Mouse (Mus musculus) hindbrain, embryonic 14.5 days (tissue): Measurements from ENCODE around the gene Vps33b. TPM values are rescaled to one million over a fixed set of nuclear protein-coding genes. Genes with fewer than 3 reads are reported as not detected.

Experiments used
- ATAC-seq: fragments of 200-750 bp; cut with Nextera tagmentation; 2 replicates; pipeline ENCODE4 v1.8.0; 2017; ENCODE audit warnings: moderate number of reproducible peaks, mild to moderate bottlenecking, moderate TSS enrichment, moderate library complexity; ENCODE audit not compliant: low FRiP score
- DNase-seq: peaks from one replicate; pipeline ENCODE4 v3.0.0-alpha.2; 2015; ENCODE audit warnings: low spot score
- H3K27ac ChIP-seq: fragments of 300-500 bp; sonication (generic); 2 replicates; pipeline ENCODE4 v1.5.1; 2014; ENCODE audit warnings: mild to moderate bottlenecking, moderate library complexity
- H3K27me3 ChIP-seq: fragments of 300-500 bp; sonication (generic); 2 replicates; pipeline ENCODE4 v1.6.1; 2014; ENCODE audit warnings: mild to moderate bottlenecking, low read length, mixed read lengths; ENCODE audit not compliant: control insufficient read depth, insufficient read depth
- H3K36me3 ChIP-seq: fragments of 300-500 bp; sonication (generic); replicated peaks from 2 replicates; pipeline ENCODE4 v1.6.1; 2014; ENCODE audit not compliant: control insufficient read depth, insufficient read depth
- H3K4me1 ChIP-seq: fragments of 300-500 bp; sonication (generic); replicated peaks from 2 replicates; pipeline ENCODE4 v1.6.1; 2014; ENCODE audit warnings: antibody characterized with exemption, low read length, mixed read lengths; ENCODE audit not compliant: control insufficient read depth, insufficient read depth
- H3K4me2 ChIP-seq: fragments of 300-500 bp; sonication (generic); replicated peaks from 2 replicates; pipeline ENCODE4 v1.6.1; 2014; ENCODE audit warnings: mild to moderate bottlenecking, moderate library complexity
- H3K4me3 ChIP-seq: fragments of 300-500 bp; sonication (generic); replicated peaks from 2 replicates; pipeline ENCODE4 v1.5.1; 2014; ENCODE audit warnings: mild to moderate bottlenecking, low read length
- H3K9ac ChIP-seq: fragments of 300-500 bp; sonication (generic); 2 replicates; pipeline ENCODE4 v1.6.1; 2014
- H3K9me3 ChIP-seq: fragments of 300-500 bp; sonication (generic); 2 replicates; pipeline ENCODE4 v1.6.1; 2016; ENCODE audit warnings: low read length; ENCODE audit not compliant: control insufficient read depth
- WGBS: fragments of 180-500 bp; shearing (Covaris S2); extraction: QIAGEN DNeasy Blood & Tissue Kit; methylation state at CpG from one replicate; pipeline ENCODE4 v1.1.7; 2014; 5-methylcytosine and 5-hydroxymethylcytosine counted together
- polyA plus RNA-seq: library from polyadenylated mRNA; unstranded; fragments of >200 nt; fragmentation: Nextera tagmentation; extraction: Ambion mirVana; gene quantifications from 2 replicates; pipeline ENCODE4 v1.2.1, GENCODE M21; 2014

Gene Vps33b
- polyA plus RNA-seq, 1 experiment from 2014 or later, result 26.5 TPM

DNA sequence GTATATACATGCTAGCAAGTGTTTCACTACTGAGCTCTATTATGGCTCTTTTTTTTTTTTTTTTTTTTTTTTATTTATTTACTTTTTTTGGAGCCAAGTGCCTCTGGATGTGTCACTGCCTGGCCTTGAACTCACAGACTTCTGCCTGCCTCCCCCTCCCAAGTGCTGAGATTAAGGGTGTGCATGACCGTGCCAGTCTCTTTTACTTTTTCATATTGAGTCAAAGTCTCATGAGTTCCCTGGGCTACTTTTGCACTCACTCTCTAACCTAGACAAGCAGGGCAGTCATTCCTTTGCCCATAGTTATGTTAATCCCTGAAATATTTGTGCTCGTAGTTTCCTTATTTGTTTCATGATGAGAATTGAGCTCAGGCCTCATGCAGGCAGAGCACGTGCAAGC is 12.2 kb downstream of the Vps33b start:
- ATAC-seq, result no peak
- H3K4me3 ChIP-seq, result no peak overlapping the region
- WGBS, result 85% methylated on average over 3 of the region's 3 CpGs
- no peak overlapping the region for H3K4me2 ChIP-seq
- no peaks in the 10 kb centered on the region for H3K27me3 ChIP-seq
- H3K9me3 ChIP-seq, result no peaks in the 10 kb centered on the region
- no peak overlapping the region for H3K9ac ChIP-seq
- DNase-seq, result no peak
- peaks cover 91% of the 10 kb centered on the region for H3K36me3 ChIP-seq
- H3K27ac ChIP-seq, result no peak overlapping the region
- H3K4me1 ChIP-seq, result no peaks in the 10 kb centered on the region

DNA sequence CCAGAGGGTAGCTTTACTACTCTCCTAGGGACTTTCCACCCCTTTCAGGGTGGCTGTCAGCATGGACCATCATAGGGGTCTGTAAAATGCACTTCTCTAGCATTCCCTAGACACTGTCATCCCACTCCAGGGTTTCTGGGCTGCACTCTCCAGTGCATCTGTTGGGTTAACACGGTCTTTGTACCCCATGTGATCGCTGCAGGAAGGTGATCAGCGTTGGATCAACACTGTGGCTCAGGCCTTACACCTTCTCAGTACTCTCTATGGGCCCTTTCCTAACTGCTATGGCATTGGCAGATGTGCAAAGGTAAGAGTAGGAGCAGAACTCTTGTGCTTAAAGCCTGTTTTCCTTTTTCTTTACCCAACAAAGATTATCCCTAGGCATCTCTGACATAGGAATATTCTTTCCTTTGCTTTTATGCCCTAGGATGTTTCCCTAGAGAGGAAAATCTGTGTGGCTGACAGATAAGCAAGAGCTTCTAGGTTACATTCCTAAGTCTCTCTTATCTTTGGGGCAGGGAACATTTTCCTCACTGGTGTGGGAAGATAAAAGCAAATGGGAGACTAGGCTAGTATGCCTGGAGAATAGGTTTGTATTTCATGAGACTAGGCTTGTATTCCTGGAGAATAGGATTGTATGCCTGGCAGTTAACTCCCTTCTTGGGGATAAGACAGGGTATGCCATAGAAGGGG is 13.9 kb downstream of the Vps33b start:
- Histone ChIP-seq H3K4me1 (no peaks in the 10 kb centered on the region), H3K27ac (no peak overlapping the region), H3K4me2 (no peak overlapping the region), H3K9me3 (no peaks in the 10 kb centered on the region), H3K9ac (no peak overlapping the region), H3K36me3 (peaks cover 91% of the 10 kb centered on the region), H3K27me3 (no peaks in the 10 kb centered on the region), H3K4me3 (no peak overlapping the region)
- no peak for ATAC-seq
- WGBS, result 96% methylated on average over 3 of the region's 3 CpGs
- DNase-seq, result no peak

DNA sequence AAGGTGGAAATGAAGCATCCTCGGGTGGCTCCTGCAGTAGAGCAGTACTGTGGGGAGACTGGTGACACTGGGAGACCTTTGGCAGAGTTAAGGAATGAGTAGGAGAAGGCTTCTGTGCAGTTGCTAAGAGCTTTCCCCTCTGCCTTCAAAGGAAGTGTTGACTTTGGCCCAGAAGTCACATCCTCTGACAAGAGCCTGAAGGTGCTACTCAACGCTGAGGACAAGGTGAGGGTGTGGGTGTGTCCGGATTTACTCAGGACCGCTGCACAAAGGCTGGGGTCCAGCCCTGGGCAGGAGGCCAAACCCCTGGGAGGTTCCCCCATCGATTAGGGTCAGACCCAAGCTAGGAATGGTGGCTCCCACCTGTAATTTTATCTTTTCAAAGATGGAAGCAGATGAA is 14.9 kb downstream of the Vps33b start:
- WGBS, result 95% methylated on average over 5 of the region's 5 CpGs
- Histone ChIP-seq H3K4me2 (no peak overlapping the region), H3K27me3 (no peaks in the 10 kb centered on the region), H3K27ac (no peak overlapping the region), H3K4me1 (no peaks in the 10 kb centered on the region), H3K9ac (no peak overlapping the region), H3K9me3 (no peaks in the 10 kb centered on the region), H3K36me3 (peaks cover 88% of the 10 kb centered on the region), H3K4me3 (no peak overlapping the region)
- ATAC-seq (no peak), DNase-seq (no peak)

DNA sequence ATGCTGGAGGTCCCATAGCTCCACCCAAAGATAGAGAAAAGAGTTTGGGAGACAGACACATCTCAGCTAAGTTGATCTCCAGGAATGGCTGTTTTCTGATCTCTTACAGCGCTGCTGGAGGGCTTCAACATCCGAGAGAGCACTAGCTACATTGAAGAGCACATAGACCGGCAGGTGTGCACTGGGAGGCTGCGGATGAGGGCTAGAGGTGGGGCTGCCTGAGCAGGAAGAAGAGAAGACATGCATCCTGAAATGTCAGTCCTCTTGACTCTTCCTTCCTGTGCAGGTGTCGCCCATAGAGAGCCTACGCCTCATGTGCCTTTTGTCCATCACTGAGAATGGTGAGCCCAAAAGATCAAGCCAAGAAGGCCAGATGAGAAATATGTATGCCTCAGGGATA is 16.3 kb downstream of the Vps33b start:
- ATAC-seq (no peak), DNase-seq (no peak)
- Histone ChIP-seq H3K9ac (no peak overlapping the region), H3K4me3 (no peak overlapping the region), H3K36me3 (peaks cover 85% of the 10 kb centered on the region), H3K27me3 (no peaks in the 10 kb centered on the region), H3K27ac (no peak overlapping the region), H3K9me3 (no peaks in the 10 kb centered on the region), H3K4me1 (no peaks in the 10 kb centered on the region), H3K4me2 (no peak overlapping the region)
- 93% methylated on average over 6 of the region's 6 CpGs for WGBS

DNA sequence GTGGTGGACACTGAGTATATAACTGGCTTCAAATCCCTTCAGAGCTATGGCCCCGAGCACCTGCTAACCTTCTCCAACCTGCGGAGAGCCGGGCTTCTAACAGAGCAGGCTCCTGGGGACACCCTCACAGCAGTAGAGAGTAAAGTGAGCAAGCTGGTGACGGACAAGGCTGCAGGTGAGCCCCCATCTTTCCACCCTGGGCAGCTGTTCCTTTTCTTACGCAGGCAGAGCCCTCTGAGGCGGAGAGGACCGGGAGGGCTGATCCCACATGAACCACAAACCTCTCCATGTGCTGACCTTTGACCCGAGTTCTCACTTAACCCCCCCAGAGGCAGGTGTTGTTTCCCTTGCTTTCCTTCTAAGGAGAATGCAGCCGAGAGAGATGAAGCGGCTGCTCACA is 18.3 kb downstream of the Vps33b start:
- ATAC-seq, result no peak
- peaks cover 90% of the 10 kb centered on the region for H3K36me3 ChIP-seq
- no peak overlapping the region for H3K9ac ChIP-seq
- DNase-seq, result no peak
- WGBS, result 87% methylated on average over 10 of the region's 10 CpGs
- H3K27ac ChIP-seq, result no peak overlapping the region
- H3K4me1 ChIP-seq, result no peaks in the 10 kb centered on the region
- no peaks in the 10 kb centered on the region for H3K9me3 ChIP-seq
- no peak overlapping the region for H3K4me3 ChIP-seq
- no peaks in the 10 kb centered on the region for H3K27me3 ChIP-seq
- H3K4me2 ChIP-seq, result no peak overlapping the region

DNA sequence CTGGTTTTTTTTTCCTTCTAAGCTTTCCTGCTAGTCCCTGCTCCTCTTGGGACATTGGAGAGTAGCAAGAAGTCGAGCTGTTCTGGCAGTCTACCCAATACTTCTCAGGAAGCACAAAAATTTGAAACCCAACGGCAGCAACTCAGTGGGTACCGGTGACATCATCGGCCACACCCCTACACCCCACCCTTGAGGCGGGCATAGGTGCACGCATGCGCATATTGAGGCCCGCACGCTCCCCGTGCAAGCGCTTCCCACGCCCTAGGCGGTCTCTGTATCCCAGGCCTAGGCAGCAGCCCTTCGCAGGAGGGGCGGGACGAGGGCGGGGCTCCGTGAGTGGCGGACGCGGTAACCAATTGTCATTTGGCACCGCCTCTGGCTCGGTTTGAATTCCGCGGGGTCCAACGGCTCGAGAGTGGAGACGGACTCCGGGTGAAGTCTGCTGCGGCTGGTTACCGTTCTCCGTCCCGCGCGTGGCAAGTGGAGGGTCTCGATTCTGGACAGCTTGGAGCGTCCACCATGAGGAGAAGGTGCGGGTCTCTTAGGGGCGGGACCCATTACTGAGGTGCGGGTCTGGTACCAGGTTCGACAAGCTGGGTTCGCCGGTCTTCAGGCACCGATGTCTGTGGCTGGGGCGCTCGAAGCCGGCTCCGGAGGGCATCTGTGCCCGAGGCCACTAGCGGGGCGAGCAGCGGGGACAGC is 24.8 kb downstream of the Vps33b start, which contains the start of gene Prc1:
Gene Prc1, plus strand, starts transcription at position 389 of the 702 bp plus-strand sequence.
- peak; percentile 99 for ATAC-seq
- Histone ChIP-seq H3K4me1 (0 out of 2 replicates have a peak, but pooled peaks cover 7% of the 10 kb centered on the region), H3K4me2 (peak within 1 kb of the TSS; percentile 99), H3K27me3 (no peaks in the 10 kb centered on the region), H3K9me3 (no peaks in the 10 kb centered on the region), H3K36me3 (peaks cover 27% of the 10 kb centered on the region), H3K4me3 (peak within 1 kb of the TSS; percentile 77), H3K27ac (peak within 1 kb of the TSS; percentile 51), H3K9ac (peak within 1 kb of the TSS; percentile 63)
- peak; percentile 98 for DNase-seq
- WGBS, result under 1% methylated on average over 52 of the region's 52 CpGs

DNA sequence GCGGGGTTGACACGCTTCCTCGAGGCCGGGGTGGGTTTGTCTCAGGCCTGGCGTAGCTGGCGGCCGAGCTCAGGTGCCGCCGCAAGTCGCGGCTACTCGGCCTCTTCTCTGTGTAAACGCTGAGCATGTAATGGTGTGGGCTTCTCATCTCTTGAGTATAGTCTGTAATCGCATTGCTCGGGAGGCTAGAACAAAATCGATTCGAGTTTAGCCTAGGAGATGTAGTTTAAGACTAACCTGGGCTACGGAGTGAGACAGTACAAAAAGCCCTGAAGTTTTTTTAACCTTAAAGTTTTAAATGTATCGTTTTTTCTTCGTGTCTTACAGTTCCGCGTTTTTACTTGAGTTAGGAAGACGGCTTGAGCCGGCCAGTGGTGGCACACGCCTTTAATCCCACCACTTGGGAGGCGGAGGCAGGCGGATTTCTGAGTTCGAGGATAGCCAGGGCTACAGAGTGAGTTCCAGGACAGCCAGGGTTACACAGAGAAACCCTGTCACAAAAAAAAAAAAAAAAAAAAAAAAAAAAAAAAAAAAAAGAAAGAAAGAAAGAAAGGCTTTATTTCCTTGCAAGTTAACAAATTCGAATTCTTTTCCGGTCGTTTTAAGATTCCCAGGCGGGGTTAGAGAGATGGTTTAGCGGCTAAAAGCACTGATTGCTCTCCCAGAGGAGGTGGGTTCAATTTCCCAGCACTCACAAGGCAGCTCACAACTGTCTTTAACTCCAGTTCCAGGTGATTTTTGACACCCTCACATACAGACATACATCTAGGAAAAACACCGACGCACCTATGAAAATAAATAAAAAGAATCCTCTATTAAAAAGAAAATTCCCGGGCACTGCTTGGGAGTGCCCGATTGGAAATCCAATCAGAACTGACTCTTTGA is 25.6 kb downstream of the Vps33b start:
- Histone ChIP-seq H3K27me3 (no peaks in the 10 kb centered on the region), H3K9ac (peak overlapping the region; percentile 63), H3K27ac (peak overlapping the region; percentile 51; the same call in 1 of the 2 replicates), H3K9me3 (no peaks in the 10 kb centered on the region), H3K36me3 (peaks cover 24% of the 10 kb centered on the region), H3K4me2 (peak overlapping the region; percentile 99), H3K4me1 (0 out of 2 replicates have a peak, but pooled peaks cover 7% of the 10 kb centered on the region), H3K4me3 (peak overlapping the region; percentile 77)
- ATAC-seq (no peak; the same call in 1 of the 2 replicates), DNase-seq (peak; percentile 47)
- WGBS, result 9% methylated on average over 37 of the region's 37 CpGs

DNA sequence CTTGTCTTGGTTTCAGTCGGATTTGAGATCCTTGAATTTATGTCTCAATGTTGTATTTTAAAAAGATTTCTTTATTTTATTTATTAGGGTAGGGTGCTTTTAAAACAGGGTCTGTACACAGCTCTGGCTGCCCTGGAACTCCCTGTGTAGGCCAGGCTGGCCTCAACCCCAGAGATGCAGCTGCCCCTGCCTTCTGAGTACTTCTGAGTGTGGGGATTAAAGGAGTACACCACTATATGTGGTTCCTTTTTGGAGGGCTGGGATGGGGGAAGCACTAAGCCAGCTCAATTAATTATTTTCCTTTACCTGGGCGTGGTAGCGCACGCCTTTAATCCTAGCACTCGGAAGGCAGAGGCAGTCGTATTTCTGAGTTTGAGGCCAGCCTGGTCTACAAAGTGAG is 27.0 kb downstream of the Vps33b start:
- Histone ChIP-seq H3K27ac (no peak overlapping the region), H3K9ac (no peak overlapping the region), H3K4me2 (0 out of 2 replicates have a peak overlapping the region, but pooled peaks have one; percentile 99), H3K27me3 (no peaks in the 10 kb centered on the region), H3K9me3 (no peaks in the 10 kb centered on the region), H3K4me3 (no peak overlapping the region), H3K36me3 (peaks cover 16% of the 10 kb centered on the region; the same call in 1 of the 2 replicates), H3K4me1 (0 out of 2 replicates have a peak, but pooled peaks cover 7% of the 10 kb centered on the region)
- ATAC-seq, result no peak
- DNase-seq, result no peak
- WGBS, result 95% methylated on average over 6 of the region's 6 CpGs

DNA sequence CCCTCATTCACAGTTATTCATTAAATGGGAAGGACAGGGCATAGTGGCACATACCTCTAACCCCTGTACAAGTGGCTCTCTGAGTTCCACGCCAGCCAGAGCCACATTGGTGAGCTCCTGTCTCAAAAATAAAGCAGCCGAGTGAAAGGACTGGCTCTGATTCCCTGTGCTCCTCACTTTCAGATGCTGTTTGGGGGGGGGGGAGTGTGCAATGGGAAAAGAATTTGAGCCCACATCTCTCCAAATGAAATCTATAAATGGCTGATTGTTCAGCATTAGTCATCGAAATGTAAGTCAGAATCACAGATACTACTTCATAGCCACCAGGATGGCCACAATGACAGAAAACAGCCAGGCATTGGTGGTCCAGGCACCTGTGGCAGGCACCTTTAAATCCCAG is 27.6 kb downstream of the Vps33b start:
- H3K4me3 ChIP-seq, result no peak overlapping the region
- H3K9ac ChIP-seq, result no peak overlapping the region
- H3K27me3 ChIP-seq, result no peaks in the 10 kb centered on the region
- no peak for ATAC-seq
- WGBS, result 81% methylated on average over 3 of the region's 3 CpGs
- no peak for DNase-seq
- no peaks in the 10 kb centered on the region for H3K9me3 ChIP-seq
- no peak overlapping the region for H3K27ac ChIP-seq
- 0 out of 2 replicates have a peak, but pooled peaks cover 7% of the 10 kb centered on the region for H3K4me1 ChIP-seq
- no peak overlapping the region for H3K4me2 ChIP-seq
- peaks cover 15% of the 10 kb centered on the region for H3K36me3 ChIP-seq
